Mouse (Mus musculus) CD4-positive naive resting alpha-beta T cell, adult 76 days (primary cell): ENCODE data around the gene Fgfrl1. TPM values are rescaled to one million over a fixed set of nuclear protein-coding genes. Genes with fewer than 3 reads are reported as not detected.

Experiments used
- total RNA-seq: library from RNA; stranded (reverse); gene quantifications from one replicate; pipeline ENCODE4 v1.2.4, GENCODE M21; 2023

Fgfrl1 gene
- 6.6 TPM for total RNA-seq

GRCm38 (mm10) chr5:108692271-108692670, at the start of gene Fgfrl1:
Gene Fgfrl1 (plus strand): TSS chr5:108692382.

GRCm38 (mm10) chr5:108659698-108660631, 32.2 kb upstream of the Fgfrl1 start, which contains the start of gene Idua:
Gene Idua (plus strand): TSS chr5:108660331.

GRCm38 (mm10) chr5:108668977-108669936, 22.9 kb upstream of the Fgfrl1 start, which contains the start of gene Dgkq:
Gene Dgkq (minus strand): TSS chr5:108669672.

GRCm38 (mm10) chr5:108675251-108675816, 16.8 kb upstream of the Fgfrl1 start, which contains the start of gene Slc26a1:
Gene Slc26a1 (minus strand): TSS chr5:108675569.

Other genes starting within 250 kb of the Fgfrl1 start
- not detected for gene Mfsd7a, start 243.5 kb upstream of the Fgfrl1 start, total RNA-seq
- 22.3 TPM for gene Pcgf3, start 231.2 kb upstream of the Fgfrl1 start, total RNA-seq
- gene Cplx1, start 142.4 kb upstream of the Fgfrl1 start, total RNA-seq, result not detected
- gene Gak, start 62.6 kb upstream of the Fgfrl1 start, total RNA-seq, result 173 TPM
- gene Tmem175, start 62.6 kb upstream of the Fgfrl1 start, total RNA-seq, result 17.3 TPM
- 24.4 TPM for gene Idua, start 32.1 kb upstream of the Fgfrl1 start, total RNA-seq
- gene Dgkq, start 22.7 kb upstream of the Fgfrl1 start, total RNA-seq, result 43.3 TPM
- gene Slc26a1, start 16.8 kb upstream of the Fgfrl1 start, total RNA-seq, result not detected
- gene Rnf212, start 82.6 kb downstream of the Fgfrl1 start, total RNA-seq, result not detected
- not detected for gene Tmed11, start 103.0 kb downstream of the Fgfrl1 start, total RNA-seq
- not detected for gene Vmn2r8, start 116.5 kb downstream of the Fgfrl1 start, total RNA-seq
- not detected for gene Vmn2r9, start 160.2 kb downstream of the Fgfrl1 start, total RNA-seq